Mouse (Mus musculus) heart, embryonic 11.5 days (tissue): ENCODE measurements around the gene C4b. TPM values are rescaled to one million over a fixed set of nuclear protein-coding genes. Genes with fewer than 3 reads are reported as not detected.
"Not testable (repeated sequence)": the region's sequence is repeated elsewhere in the genome, so short reads cannot be mapped to it uniquely, and the experiment has no call there.

Source experiments
- ATAC-seq: fragments of 200-750 bp; cut with Nextera tagmentation; replicated peaks from 2 replicates; pipeline ENCODE4 v1.8.0; 2017; ENCODE audit warnings: moderate library complexity; ENCODE audit not compliant: insufficient number of reproducible peaks, low FRiP score, low TSS enrichment
- H3K27ac ChIP-seq: fragments of 300-500 bp; sonication (generic); 2 replicates; pipeline ENCODE4 v1.5.1; 2014; ENCODE audit warnings: mild to moderate bottlenecking, low read depth, low read length
- H3K27me3 ChIP-seq: fragments of 300-500 bp; sonication (generic); 2 replicates; pipeline ENCODE4 v1.6.1; 2014; ENCODE audit warnings: mild to moderate bottlenecking, low read length, mixed read lengths; ENCODE audit not compliant: control insufficient read depth, insufficient read depth
- H3K36me3 ChIP-seq: fragments of 300-500 bp; sonication (generic); 2 replicates; pipeline ENCODE4 v1.6.1; 2014; ENCODE audit warnings: mild to moderate bottlenecking, low read length, moderate library complexity, mixed read lengths; ENCODE audit not compliant: control insufficient read depth, insufficient read depth
- H3K4me1 ChIP-seq: fragments of 300-500 bp; sonication (generic); 2 replicates; pipeline ENCODE4 v1.6.1; 2014; ENCODE audit warnings: low read length; ENCODE audit not compliant: control insufficient read depth, insufficient read depth
- H3K4me2 ChIP-seq: fragments of 300-500 bp; sonication (generic); 2 replicates; pipeline ENCODE4 v1.6.1; 2014; ENCODE audit warnings: mild to moderate bottlenecking, moderate library complexity
- H3K4me3 ChIP-seq: fragments of 300-500 bp; sonication (generic); 2 replicates; pipeline ENCODE4 v1.5.1; 2014; ENCODE audit warnings: low read depth, low read length
- H3K9ac ChIP-seq: fragments of 300-500 bp; sonication (generic); 2 replicates; pipeline ENCODE4 v1.6.1; 2014; ENCODE audit warnings: mild to moderate bottlenecking, low read depth, low read length, moderate library complexity
- H3K9me3 ChIP-seq: fragments of 300-500 bp; sonication (generic); replicated peaks from 2 replicates; pipeline ENCODE4 v1.6.1; 2016; ENCODE audit warnings: low read length; ENCODE audit not compliant: control insufficient read depth
- WGBS: fragments of 180-500 bp; shearing (Covaris S2); extraction: QIAGEN DNeasy Blood & Tissue Kit; methylation state at CpG from one replicate; pipeline ENCODE4 v1.1.7; 2014; ENCODE audit not compliant: insufficient replicate concordance; 5-methylcytosine and 5-hydroxymethylcytosine counted together
- polyA plus RNA-seq: library from polyadenylated mRNA; unstranded; fragments of >200 nt; fragmentation: Nextera tagmentation; extraction: Ambion mirVana; gene quantifications from 2 replicates; pipeline ENCODE4 v1.2.1, GENCODE M21; 2014

Gene C4b
- polyA plus RNA-seq, 1 experiment from 2014 or later, result not detected

GRCm38 (mm10) chr17:34715451-34715850 lies 28.2 kb downstream of the C4b start:
- ATAC-seq, H3K4me1 ChIP-seq, H3K27me3 ChIP-seq, H3K27ac ChIP-seq, H3K9me3 ChIP-seq, H3K4me2 ChIP-seq, H3K9ac ChIP-seq, H3K36me3 ChIP-seq, H3K4me3 ChIP-seq: not testable (repeated sequence)
- 79% methylated on average over 6 of the region's 7 CpGs for WGBS

- H3K27ac ChIP-seq, H3K36me3 ChIP-seq, H3K4me3 ChIP-seq, H3K27me3 ChIP-seq, ATAC-seq, H3K9me3 ChIP-seq, H3K4me2 ChIP-seq, H3K9ac ChIP-seq, H3K4me1 ChIP-seq: not testable (repeated sequence)
- 73% methylated on average over 5 of the region's 5 CpGs for WGBS
Measured at GRCm38 (mm10) chr17:34714908-34715445, 28.7 kb downstream of the C4b start.

- H3K27me3 ChIP-seq, H3K4me3 ChIP-seq, H3K9ac ChIP-seq, H3K36me3 ChIP-seq, H3K27ac ChIP-seq, H3K4me1 ChIP-seq, H3K9me3 ChIP-seq, ATAC-seq, H3K4me2 ChIP-seq: not testable (repeated sequence)
- 72% methylated on average over 9 of the region's 9 CpGs for WGBS
Measured at GRCm38 (mm10) chr17:34714181-34714907, 29.3 kb downstream of the C4b start.

GRCm38 (mm10) chr17:34712951-34713350 lies 30.7 kb downstream of the C4b start:
- H3K4me3 ChIP-seq, result no peak overlapping the region
- H3K9ac ChIP-seq, result no peak overlapping the region
- no peaks in the 10 kb centered on the region for H3K4me1 ChIP-seq
- H3K36me3 ChIP-seq, result no peaks in the 10 kb centered on the region
- no peaks in the 10 kb centered on the region for H3K27me3 ChIP-seq
- no peak for ATAC-seq
- H3K9me3 ChIP-seq, result no peaks in the 10 kb centered on the region
- no peak overlapping the region for H3K27ac ChIP-seq
- no peak overlapping the region for H3K4me2 ChIP-seq
- WGBS, result 38% methylated on average over 6 of the region's 6 CpGs

DNA sequence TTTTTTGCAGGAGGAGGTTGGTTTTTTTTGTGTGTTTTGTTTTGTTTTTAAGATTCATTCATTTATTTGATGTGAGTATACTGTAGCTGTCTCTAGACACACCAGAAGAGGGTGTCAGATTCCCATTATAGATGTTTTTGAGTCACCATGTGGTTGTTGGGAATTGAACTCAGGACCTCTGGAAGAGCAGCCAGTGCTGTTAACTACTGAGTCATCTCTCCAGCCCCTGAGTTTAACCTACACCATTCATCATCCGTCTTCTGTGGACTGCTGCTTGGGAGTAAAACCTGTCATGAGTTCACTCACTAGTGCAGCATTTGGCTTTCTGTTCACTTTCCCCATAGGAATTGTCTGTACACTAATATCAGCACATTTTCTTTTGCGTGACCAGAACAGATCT lies 37.2 kb downstream of the C4b start:
- ATAC-seq, H3K9ac ChIP-seq, H3K27ac ChIP-seq, H3K36me3 ChIP-seq, H3K4me2 ChIP-seq, H3K27me3 ChIP-seq, H3K4me3 ChIP-seq, H3K4me1 ChIP-seq, H3K9me3 ChIP-seq: not testable (repeated sequence)
- 74% methylated on average over 2 of the region's 2 CpGs for WGBS

DNA sequence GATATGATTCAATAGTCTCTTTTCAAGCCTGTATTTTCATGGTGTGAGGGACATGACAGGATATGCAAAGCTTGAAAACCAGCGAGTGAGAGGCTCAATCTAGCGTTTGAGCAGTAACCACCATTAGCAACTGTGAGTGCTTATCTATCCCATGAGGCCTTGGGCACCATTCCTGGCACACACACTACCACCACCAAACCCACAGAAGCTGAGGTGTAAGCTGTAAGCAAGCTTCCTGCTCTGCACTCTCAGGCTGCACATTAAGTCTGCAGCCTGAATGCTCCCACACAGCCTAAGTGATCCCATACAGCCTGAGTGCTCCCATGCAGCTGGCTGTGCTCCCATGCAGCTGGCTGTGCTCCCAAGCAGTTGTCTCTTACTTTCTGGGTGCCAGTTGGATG lies 43.0 kb downstream of the C4b start:
- Histone ChIP-seq H3K4me3 (no peak overlapping the region), H3K27me3 (no peaks in the 10 kb centered on the region), H3K9ac (no peak overlapping the region), H3K4me1 (no peaks in the 10 kb centered on the region), H3K9me3 (no peaks in the 10 kb centered on the region; the same call in 1 of the 2 replicates), H3K4me2 (no peak overlapping the region), H3K36me3 (no peaks in the 10 kb centered on the region), H3K27ac (no peak overlapping the region)
- ATAC-seq, result no peak
- 42% methylated on average over 2 of the region's 2 CpGs for WGBS

- Histone ChIP-seq H3K27ac (no peak overlapping the region), H3K36me3 (no peaks in the 10 kb centered on the region), H3K9ac (no peak overlapping the region), H3K9me3 (no peaks in the 10 kb centered on the region; the same call in 1 of the 2 replicates), H3K4me2 (no peak overlapping the region), H3K4me1 (no peaks in the 10 kb centered on the region), H3K27me3 (no peaks in the 10 kb centered on the region), H3K4me3 (no peak overlapping the region)
- 61% methylated on average over 14 of the region's 14 CpGs for WGBS
- no peak for ATAC-seq
Measured at GRCm38 (mm10) chr17:34699575-34700408, 43.9 kb downstream of the C4b start.

GRCm38 (mm10) chr17:34692906-34693305 lies 50.8 kb downstream of the C4b start:
- no peak overlapping the region for H3K4me2 ChIP-seq
- ATAC-seq, result no peak
- no peak overlapping the region for H3K4me3 ChIP-seq
- H3K9ac ChIP-seq, result no peak overlapping the region
- no peaks in the 10 kb centered on the region for H3K4me1 ChIP-seq
- H3K27ac ChIP-seq, result no peak overlapping the region
- H3K36me3 ChIP-seq, result no peaks in the 10 kb centered on the region
- 53% methylated on average over 7 of the region's 7 CpGs for WGBS
- no peaks in the 10 kb centered on the region for H3K9me3 ChIP-seq
- H3K27me3 ChIP-seq, result no peaks in the 10 kb centered on the region
